Mouse (Mus musculus) G1E (cell line): Measurements from ENCODE around the gene Fpgs. TPM values are rescaled to one million over a fixed set of nuclear protein-coding genes. Genes with fewer than 3 reads are reported as not detected.

Experiments
- ATAC-seq: 2 replicates; pipeline ENCODE4 v1.8.0; 2016; ENCODE audit warnings: mild to moderate bottlenecking; ENCODE audit not compliant: insufficient number of reproducible peaks, poor library complexity, low FRiP score, severe bottlenecking; ENCODE audit errors: extremely low read depth
- DNase-seq: peaks from one replicate; pipeline ENCODE4 v3.0.0; 2012; ENCODE audit warnings: low spot score
- H3K27me3 ChIP-seq: 2 replicates; pipeline ENCODE4 v1.6.1; 2012; ENCODE audit warnings: mild to moderate bottlenecking, low read length, inconsistent platforms; ENCODE audit not compliant: insufficient read depth
- H3K36me3 ChIP-seq: replicated peaks from 2 replicates; pipeline ENCODE3; 2012; ENCODE audit warnings: mild to moderate bottlenecking, inconsistent platforms
- H3K4me1 ChIP-seq: 2 replicates; pipeline ENCODE4 v1.6.1; 2012; ENCODE audit warnings: low read depth, low read length, inconsistent platforms, mixed read lengths; ENCODE audit not compliant: insufficient read depth
- H3K4me3 ChIP-seq: 2 replicates; pipeline ENCODE4 v1.5.1; 2012; ENCODE audit warnings: low read depth, mild to moderate bottlenecking, inconsistent platforms, low read length, moderate library complexity, mixed read lengths
- H3K9me3 ChIP-seq: replicated peaks from 2 replicates; pipeline ENCODE4 v1.6.1; 2012; ENCODE audit warnings: inconsistent platforms
- CTCF ChIP-seq: IDR thresholded peaks from 2 replicates; pipeline ENCODE4 v1.5.1; 2012; ENCODE audit warnings: low read depth, low read length, inconsistent platforms, mixed read lengths
- GATA1 ChIP-seq: IDR thresholded peaks from 2 replicates; pipeline ENCODE4 v1.6.1; 2012; ENCODE audit warnings: borderline replicate concordance, low read length, inconsistent platforms, mixed read lengths
- GATA2 ChIP-seq: IDR thresholded peaks from 2 replicates; pipeline ENCODE4 v1.6.1; 2012; ENCODE audit warnings: low read depth, low read length, inconsistent platforms, borderline replicate concordance
- POLR2AphosphoS5 ChIP-seq: IDR thresholded peaks from 2 replicates; pipeline ENCODE4 v1.6.1; 2012; ENCODE audit warnings: low read depth, low read length, inconsistent platforms; ENCODE audit not compliant: insufficient replicate concordance
- TAL1 ChIP-seq: conservative IDR thresholded peaks from 2 replicates; pipeline ENCODE4 v1.6.1; 2012; ENCODE audit warnings: low read depth, low read length, inconsistent platforms, mixed read lengths
- polyA plus RNA-seq: library from polyadenylated mRNA; stranded (reverse); fragments of >175 nt; gene quantifications from 2 replicates; pipeline ENCODE4 v1.2.3, GENCODE M21; 2012
- total RNA-seq, 2 experiments: library from RNA; stranded (forward) in 1 of 2; stranded (reverse) in 1 of 2; fragments of 200-1000 nt in 1 of 2; fragments of >200 nt in 1 of 2; fragmentation: Nextera tagmentation in 1 of 2; gene quantifications; 2 replicates each; pipeline ENCODE4 v1.2.3; 2014 to 2017

The Fpgs gene
- total and polyA plus RNA-seq, 3 experiments = 12.8 to 81.4 (median 14.7) TPM

- Histone ChIP-seq H3K4me3 (no peak overlapping the region), H3K9me3 (no peaks in the 10 kb centered on the region), H3K36me3 (peaks cover 97% of the 10 kb centered on the region), H3K27me3 (no peaks in the 10 kb centered on the region), H3K4me1 (peaks cover 16% of the 10 kb centered on the region)
- no peak for ATAC-seq
- no peak for DNase-seq
- no peak for TF ChIP-seq POLR2AphosphoS5
- TF ChIP-seq CTCF = no peak
- no peak for TF ChIP-seq GATA2
- TF ChIP-seq TAL1 = no peak
- no peak for TF ChIP-seq GATA1
These were observed 21.1 kb downstream of the Fpgs start for GRCm38 (mm10) chr2:32682721-32683417.

GRCm38 (mm10) chr2:32681754-32682153, 22.2 kb downstream of the Fpgs start:
- H3K9me3 ChIP-seq = peaks cover 2% of the 10 kb centered on the region; the same call in 1 of the 2 replicates
- DNase-seq = no peak
- no peaks in the 10 kb centered on the region for H3K27me3 ChIP-seq
- H3K36me3 ChIP-seq = peaks cover 93% of the 10 kb centered on the region
- H3K4me3 ChIP-seq = no peak overlapping the region
- no peak for TF ChIP-seq GATA1
- no peak for TF ChIP-seq CTCF
- TF ChIP-seq GATA2 = no peak
- TF ChIP-seq TAL1 = no peak
- no peak for TF ChIP-seq POLR2AphosphoS5
- peaks cover 16% of the 10 kb centered on the region for H3K4me1 ChIP-seq
- ATAC-seq = no peak

- H3K27me3 ChIP-seq = no peaks in the 10 kb centered on the region
- peaks cover 16% of the 10 kb centered on the region for H3K4me1 ChIP-seq
- H3K9me3 ChIP-seq = peaks cover 3% of the 10 kb centered on the region; the same call in 1 of the 2 replicates
- DNase-seq (no peak), ATAC-seq (no peak)
- TF ChIP-seq POLR2AphosphoS5 = no peak
- no peak for TF ChIP-seq GATA1
- no peak for TF ChIP-seq GATA2
- TF ChIP-seq CTCF = no peak
- no peak overlapping the region for H3K4me3 ChIP-seq
- H3K36me3 ChIP-seq = peaks cover 86% of the 10 kb centered on the region
These were observed 22.8 kb downstream of the Fpgs start for GRCm38 (mm10) chr2:32680961-32681650.

- H3K9me3 ChIP-seq = peaks cover 3% of the 10 kb centered on the region; the same call in 1 of the 2 replicates
- peaks cover 80% of the 10 kb centered on the region for H3K36me3 ChIP-seq
- peaks cover 16% of the 10 kb centered on the region for H3K4me1 ChIP-seq
- no peaks in the 10 kb centered on the region for H3K27me3 ChIP-seq
- ATAC-seq = no peak
- H3K4me3 ChIP-seq = no peak overlapping the region
- no peak for DNase-seq
- TF ChIP-seq GATA2 = no peak
- TF ChIP-seq GATA1 = no peak
- TF ChIP-seq POLR2AphosphoS5 = no peak
- no peak for TF ChIP-seq CTCF
- TF ChIP-seq TAL1 = no peak
These were observed 23.9 kb downstream of the Fpgs start for GRCm38 (mm10) chr2:32680051-32680451.

- no peak for TF ChIP-seq CTCF
- no peak for TF ChIP-seq GATA2
- no peak for TF ChIP-seq GATA1
- no peak for TF ChIP-seq POLR2AphosphoS5
- Histone ChIP-seq H3K4me1 (peaks cover 25% of the 10 kb centered on the region), H3K4me3 (no peak overlapping the region), H3K36me3 (peaks cover 76% of the 10 kb centered on the region), H3K9me3 (peaks cover 3% of the 10 kb centered on the region; the same call in 1 of the 2 replicates), H3K27me3 (peaks cover under 1% of the 10 kb centered on the region; the same call in 1 of the 2 replicates)
- ATAC-seq (no peak), DNase-seq (no peak)
These were observed 26.3 kb downstream of the Fpgs start for GRCm38 (mm10) chr2:32677683-32678082.

- Histone ChIP-seq H3K9me3 (peaks cover 3% of the 10 kb centered on the region; the same call in 1 of the 2 replicates), H3K36me3 (peaks cover 76% of the 10 kb centered on the region), H3K4me1 (peaks cover 25% of the 10 kb centered on the region), H3K4me3 (no peak overlapping the region), H3K27me3 (peaks cover 8% of the 10 kb centered on the region; the same call in 1 of the 2 replicates)
- TF ChIP-seq TAL1 = no peak
- TF ChIP-seq GATA1 = no peak
- no peak for TF ChIP-seq GATA2
- no peak for TF ChIP-seq POLR2AphosphoS5
- TF ChIP-seq CTCF = no peak
- ATAC-seq (no peak), DNase-seq (no peak)
These were observed 27.1 kb downstream of the Fpgs start for GRCm38 (mm10) chr2:32676821-32677220.
